Mouse (Mus musculus) heart, embryonic 15.5 days (tissue): ENCODE measurements around the gene Plaur. TPM values are rescaled to one million over a fixed set of nuclear protein-coding genes. Genes with fewer than 3 reads are reported as not detected.

Experiments
- ATAC-seq: fragments of 200-750 bp; cut with Nextera tagmentation; replicated peaks from 2 replicates; pipeline ENCODE4 v1.8.0; 2017; ENCODE audit warnings: low read depth, moderate TSS enrichment; ENCODE audit not compliant: insufficient number of reproducible peaks, insufficient read depth, low FRiP score
- H3K27ac ChIP-seq: fragments of 300-500 bp; sonication (generic); 2 replicates; pipeline ENCODE4 v1.5.1; 2015; ENCODE audit warnings: mild to moderate bottlenecking, inconsistent platforms
- H3K27me3 ChIP-seq: fragments of 300-500 bp; sonication (generic); 2 replicates; pipeline ENCODE4 v1.6.1; 2015; ENCODE audit warnings: inconsistent platforms
- H3K36me3 ChIP-seq: fragments of 300-500 bp; sonication (generic); 2 replicates; pipeline ENCODE4 v1.6.1; 2015; ENCODE audit warnings: mild to moderate bottlenecking, inconsistent platforms
- H3K4me1 ChIP-seq: fragments of 300-500 bp; sonication (generic); replicated peaks from 2 replicates; pipeline ENCODE4 v1.6.1; 2015; ENCODE audit warnings: inconsistent platforms
- H3K4me2 ChIP-seq: fragments of 300-500 bp; sonication (generic); 2 replicates; pipeline ENCODE4 v1.6.1; 2015; ENCODE audit warnings: inconsistent platforms, mild to moderate bottlenecking, moderate library complexity
- H3K4me3 ChIP-seq: fragments of 300-500 bp; sonication (generic); 2 replicates; pipeline ENCODE4 v1.5.1; 2015; ENCODE audit warnings: mild to moderate bottlenecking, inconsistent platforms
- H3K9ac ChIP-seq: fragments of 300-500 bp; sonication (generic); 2 replicates; pipeline ENCODE4 v1.6.1; 2015; ENCODE audit warnings: mild to moderate bottlenecking, inconsistent platforms
- H3K9me3 ChIP-seq: fragments of 300-500 bp; sonication (generic); replicated peaks from 2 replicates; pipeline ENCODE4 v1.6.1; 2016; ENCODE audit warnings: inconsistent platforms
- WGBS: fragments of 180-500 bp; shearing (Covaris S2); methylation state at CpG from one replicate; pipeline ENCODE4 v1.1.7; 2015; ENCODE audit warnings: mixed read lengths; 5-methylcytosine and 5-hydroxymethylcytosine counted together
- polyA plus RNA-seq: library from polyadenylated mRNA; unstranded; fragments of >200 nt; fragmentation: Nextera tagmentation; extraction: Ambion mirVana; gene quantifications from 2 replicates; pipeline ENCODE4 v1.2.1, GENCODE M21; 2015

Gene Plaur
- polyA plus RNA-seq, 1 experiment from 2014 or later, result 8.2 TPM

- H3K4me3 ChIP-seq, result no peak overlapping the region
- no peak overlapping the region for H3K27ac ChIP-seq
- H3K27me3 ChIP-seq, result no peaks in the 10 kb centered on the region
- ATAC-seq, result no peak
- H3K4me1 ChIP-seq, result no peaks in the 10 kb centered on the region
- no peaks in the 10 kb centered on the region for H3K36me3 ChIP-seq
- H3K9me3 ChIP-seq, result no peaks in the 10 kb centered on the region
- no peak overlapping the region for H3K4me2 ChIP-seq
- WGBS, result 84% methylated on average over 3 of the region's 3 CpGs
- no peak overlapping the region for H3K9ac ChIP-seq
These were observed 6.8 kb downstream of the Plaur start for GRCm38 (mm10) chr7:24469126-24469525.

DNA sequence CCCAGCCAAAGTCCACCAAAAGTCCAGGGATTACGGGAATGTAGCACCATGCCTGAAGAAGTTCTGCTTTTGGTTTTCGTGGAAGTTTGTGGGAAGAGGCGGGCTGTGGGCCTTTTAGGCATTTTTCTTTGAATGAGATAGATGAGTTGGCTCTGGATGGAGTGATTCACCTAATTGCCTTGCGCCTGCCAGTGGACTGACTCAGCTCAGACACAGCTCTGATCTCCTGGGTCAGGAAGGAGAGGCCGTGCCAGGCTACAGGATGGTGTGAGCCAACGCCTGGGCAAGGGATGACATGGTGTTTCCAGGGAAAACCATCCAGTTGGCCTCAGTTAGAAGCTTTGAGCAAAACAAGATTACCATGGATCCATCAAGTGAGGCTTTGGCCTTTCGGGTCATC, 8.1 kb downstream of the Plaur start:
- Histone ChIP-seq H3K9me3 (no peaks in the 10 kb centered on the region), H3K4me3 (no peak overlapping the region), H3K27me3 (no peaks in the 10 kb centered on the region), H3K27ac (no peak overlapping the region), H3K4me2 (no peak overlapping the region), H3K36me3 (no peaks in the 10 kb centered on the region), H3K9ac (no peak overlapping the region), H3K4me1 (no peaks in the 10 kb centered on the region)
- ATAC-seq, result no peak
- 89% methylated on average over 7 of the region's 7 CpGs for WGBS

GRCm38 (mm10) chr7:24472442-24472841, 10.2 kb downstream of the Plaur start:
- Histone ChIP-seq H3K36me3 (no peaks in the 10 kb centered on the region), H3K4me3 (no peak overlapping the region), H3K4me1 (no peaks in the 10 kb centered on the region), H3K9me3 (no peaks in the 10 kb centered on the region), H3K27me3 (no peaks in the 10 kb centered on the region), H3K27ac (no peak overlapping the region), H3K9ac (no peak overlapping the region), H3K4me2 (no peak overlapping the region)
- no peak for ATAC-seq
- 76% methylated on average over 6 of the region's 6 CpGs for WGBS

- no peak for ATAC-seq
- Histone ChIP-seq H3K4me2 (no peak overlapping the region), H3K9ac (no peak overlapping the region), H3K36me3 (no peaks in the 10 kb centered on the region), H3K9me3 (no peaks in the 10 kb centered on the region), H3K27me3 (no peaks in the 10 kb centered on the region), H3K4me1 (no peaks in the 10 kb centered on the region), H3K27ac (no peak overlapping the region), H3K4me3 (no peak overlapping the region)
- 77% methylated on average over 7 of the region's 7 CpGs for WGBS
These were observed 10.7 kb downstream of the Plaur start for GRCm38 (mm10) chr7:24472937-24473336.

- H3K36me3 ChIP-seq, result no peaks in the 10 kb centered on the region
- H3K4me3 ChIP-seq, result no peak overlapping the region
- no peak overlapping the region for H3K27ac ChIP-seq
- no peak overlapping the region for H3K4me2 ChIP-seq
- peaks cover 7% of the 10 kb centered on the region; the same call in 1 of the 2 replicates for H3K27me3 ChIP-seq
- WGBS, result 53% methylated on average over 10 of the region's 10 CpGs
- no peak overlapping the region for H3K9ac ChIP-seq
- H3K4me1 ChIP-seq, result no peaks in the 10 kb centered on the region
- no peak for ATAC-seq
- no peaks in the 10 kb centered on the region for H3K9me3 ChIP-seq
These were observed 11.7 kb downstream of the Plaur start for GRCm38 (mm10) chr7:24473913-24474529.

GRCm38 (mm10) chr7:24474811-24475506, 12.7 kb downstream of the Plaur start:
- WGBS, result 46% methylated on average over 21 of the region's 21 CpGs
- no peak overlapping the region for H3K9ac ChIP-seq
- ATAC-seq, result no peak

DNA sequence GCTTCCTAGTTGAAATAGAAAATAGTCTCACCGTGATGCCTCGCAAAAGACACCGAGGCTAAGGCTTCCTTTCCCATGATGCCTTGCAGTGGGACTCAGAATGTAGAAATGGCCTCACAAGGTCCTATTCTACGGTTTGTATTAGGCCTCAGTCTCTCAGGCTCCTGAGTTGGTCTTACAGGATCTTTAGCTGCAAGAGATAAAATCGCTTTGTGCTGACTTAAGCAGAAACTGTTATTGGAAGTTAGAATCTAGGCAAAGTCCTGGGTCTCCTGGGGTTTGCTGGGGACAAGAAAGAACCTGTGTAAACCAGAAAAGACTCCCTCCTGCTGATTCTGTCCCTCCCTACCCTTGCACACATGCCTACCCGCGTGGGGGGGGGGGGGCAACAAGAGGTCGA, 14.1 kb downstream of the Plaur start:
- no peak overlapping the region for H3K27ac ChIP-seq
- no peak overlapping the region for H3K4me3 ChIP-seq
- peaks cover 29% of the 10 kb centered on the region for H3K27me3 ChIP-seq
- WGBS, result 76% methylated on average over 8 of the region's 8 CpGs
- no peaks in the 10 kb centered on the region for H3K36me3 ChIP-seq
- H3K9ac ChIP-seq, result no peak overlapping the region
- no peaks in the 10 kb centered on the region for H3K9me3 ChIP-seq
- H3K4me1 ChIP-seq, result peaks cover 5% of the 10 kb centered on the region
- H3K4me2 ChIP-seq, result no peak overlapping the region
- ATAC-seq, result no peak

More at GRCm38 (mm10) chr7:24474811-24475506, 12.7 kb downstream of the Plaur start:
- no peak overlapping the region for H3K4me3 ChIP-seq
- H3K4me2 ChIP-seq, result no peak overlapping the region
- H3K27ac ChIP-seq, result no peak overlapping the region
- H3K9me3 ChIP-seq, result no peaks in the 10 kb centered on the region
- H3K36me3 ChIP-seq, result no peaks in the 10 kb centered on the region
- peaks cover 15% of the 10 kb centered on the region; the same call in 1 of the 2 replicates for H3K27me3 ChIP-seq
- no peaks in the 10 kb centered on the region for H3K4me1 ChIP-seq

GRCm38 (mm10) chr7:24476856-24477255, 14.6 kb downstream of the Plaur start:
- H3K27me3 ChIP-seq, result peaks cover 34% of the 10 kb centered on the region
- H3K4me2 ChIP-seq, result no peak overlapping the region
- WGBS, result 76% methylated on average over 7 of the region's 7 CpGs
- H3K4me3 ChIP-seq, result no peak overlapping the region
- H3K4me1 ChIP-seq, result peaks cover 9% of the 10 kb centered on the region
- H3K9ac ChIP-seq, result no peak overlapping the region
- H3K27ac ChIP-seq, result no peak overlapping the region
- H3K36me3 ChIP-seq, result no peaks in the 10 kb centered on the region
- no peak for ATAC-seq
- no peaks in the 10 kb centered on the region for H3K9me3 ChIP-seq

GRCm38 (mm10) chr7:24478911-24479310, 16.6 kb downstream of the Plaur start:
- Histone ChIP-seq H3K27me3 (peaks cover 52% of the 10 kb centered on the region), H3K4me2 (no peak overlapping the region), H3K4me3 (no peak overlapping the region), H3K9ac (no peak overlapping the region), H3K27ac (no peak overlapping the region), H3K4me1 (peaks cover 14% of the 10 kb centered on the region), H3K36me3 (no peaks in the 10 kb centered on the region), H3K9me3 (no peaks in the 10 kb centered on the region)
- ATAC-seq, result no peak
- 66% methylated on average over 5 of the region's 5 CpGs for WGBS

- 91% methylated on average over 2 of the region's 2 CpGs for WGBS
- Histone ChIP-seq H3K36me3 (no peaks in the 10 kb centered on the region), H3K4me3 (no peak overlapping the region), H3K27ac (no peak overlapping the region), H3K9me3 (no peaks in the 10 kb centered on the region), H3K27me3 (peaks cover 60% of the 10 kb centered on the region), H3K9ac (no peak overlapping the region), H3K4me2 (no peak overlapping the region), H3K4me1 (peaks cover 14% of the 10 kb centered on the region)
- ATAC-seq, result no peak
These were observed 17.4 kb downstream of the Plaur start for GRCm38 (mm10) chr7:24479685-24480084.

- Histone ChIP-seq H3K4me1 (peaks cover 14% of the 10 kb centered on the region), H3K9ac (no peak overlapping the region), H3K4me3 (peak overlapping the region; percentile 62; the same call in 1 of the 2 replicates), H3K36me3 (no peaks in the 10 kb centered on the region), H3K27me3 (peaks cover 64% of the 10 kb centered on the region), H3K27ac (no peak overlapping the region), H3K4me2 (no peak overlapping the region), H3K9me3 (no peaks in the 10 kb centered on the region)
- WGBS, result 55% methylated on average over 18 of the region's 18 CpGs
- no peak for ATAC-seq
These were observed 18.0 kb downstream of the Plaur start for GRCm38 (mm10) chr7:24480121-24480941.
